Mouse (Mus musculus) right cerebral cortex, postnatal 25 days (tissue): ENCODE data around the gene C3.

Experiments used
- DNase-seq: peaks from one replicate; pipeline ENCODE4 v3.0.0; 2022

The C3 gene

DNA sequence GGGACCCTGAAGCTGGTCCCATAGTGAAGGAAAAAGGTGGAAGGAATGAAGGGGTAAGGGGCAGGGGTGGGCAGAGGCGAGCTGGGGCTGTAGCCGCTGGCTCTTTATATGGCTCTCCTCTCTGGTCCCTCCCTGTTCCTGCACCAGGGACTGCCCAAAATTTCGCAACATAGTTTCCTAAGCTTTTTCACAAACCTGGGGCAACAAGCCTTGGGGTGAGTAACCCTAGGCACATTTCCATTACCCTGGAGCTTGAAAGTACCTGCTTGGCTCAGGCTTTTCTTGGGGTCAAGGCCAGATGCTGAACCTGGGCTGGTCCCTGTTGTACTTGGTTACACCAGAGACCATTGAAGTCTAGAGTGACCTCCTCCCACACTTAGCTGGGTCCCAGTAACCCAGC, at the start of gene C3:
C3 (minus strand) TSS at position 123 of the 400 bp plus-strand sequence.
- DNase-seq: no peak

DNA sequence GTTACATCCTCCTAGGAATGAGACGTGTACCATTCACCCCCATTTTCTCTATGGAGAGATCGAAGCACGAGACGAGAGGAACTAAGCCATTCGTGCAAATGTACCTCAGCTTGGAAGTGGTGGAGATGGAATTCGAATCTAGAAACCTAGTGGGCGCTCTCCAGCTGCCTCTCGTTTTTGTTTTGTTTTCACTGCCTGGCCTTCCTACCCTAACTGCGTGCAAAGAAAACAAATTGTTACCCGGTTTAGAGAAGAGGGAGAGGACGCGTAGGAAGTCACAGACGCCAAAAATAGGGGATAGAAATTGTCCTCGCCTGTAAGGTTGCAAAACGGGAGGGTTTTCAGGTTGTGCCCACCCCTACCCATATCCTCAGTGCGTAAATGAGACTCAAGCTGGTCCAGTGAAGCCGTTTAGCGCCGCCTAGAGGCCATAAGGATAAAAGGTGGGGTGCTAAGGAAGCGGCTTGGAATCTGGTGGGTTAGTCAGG, 48.7 kb upstream of the C3 start:
- peak; percentile 62 for DNase-seq

- DNase-seq: no peak
Measured at GRCm38 (mm10) chr17:57275997-57276351, 48.0 kb upstream of the C3 start.

- peak; percentile 59 for DNase-seq
Measured at GRCm38 (mm10) chr17:57275111-57275996, 47.4 kb upstream of the C3 start.

DNA sequence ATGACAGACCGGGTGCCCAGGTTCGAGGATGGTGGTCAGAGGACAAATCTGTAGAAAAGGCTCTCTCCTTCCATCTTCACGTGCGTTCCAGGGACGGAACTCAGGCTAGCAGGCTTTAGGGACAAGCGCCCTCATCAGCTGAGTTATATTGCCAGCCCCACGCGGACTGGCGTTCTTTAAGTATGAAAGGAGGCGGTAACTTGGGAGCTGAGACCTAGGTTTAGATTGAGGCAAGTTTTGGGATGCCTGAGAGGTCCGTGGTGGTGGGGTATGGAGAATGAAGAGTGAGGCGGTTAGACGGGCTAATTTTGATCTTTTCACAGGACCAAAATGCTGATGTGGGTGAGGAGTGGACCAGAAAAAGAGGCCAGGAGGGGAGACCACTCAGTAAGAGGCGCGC, 46.8 kb upstream of the C3 start:
- DNase-seq: no peak

GRCm38 (mm10) chr17:57273846-57274245, 45.9 kb upstream of the C3 start:
- no peak for DNase-seq

- DNase-seq: no peak
Measured at GRCm38 (mm10) chr17:57271301-57271700, 43.4 kb upstream of the C3 start.

GRCm38 (mm10) chr17:57267556-57268126, 39.7 kb upstream of the C3 start:
- DNase-seq: no peak

GRCm38 (mm10) chr17:57264972-57265945, 37.3 kb upstream of the C3 start:
- DNase-seq: no peak

GRCm38 (mm10) chr17:57264164-57264563, 36.2 kb upstream of the C3 start:
- DNase-seq: no peak

DNA sequence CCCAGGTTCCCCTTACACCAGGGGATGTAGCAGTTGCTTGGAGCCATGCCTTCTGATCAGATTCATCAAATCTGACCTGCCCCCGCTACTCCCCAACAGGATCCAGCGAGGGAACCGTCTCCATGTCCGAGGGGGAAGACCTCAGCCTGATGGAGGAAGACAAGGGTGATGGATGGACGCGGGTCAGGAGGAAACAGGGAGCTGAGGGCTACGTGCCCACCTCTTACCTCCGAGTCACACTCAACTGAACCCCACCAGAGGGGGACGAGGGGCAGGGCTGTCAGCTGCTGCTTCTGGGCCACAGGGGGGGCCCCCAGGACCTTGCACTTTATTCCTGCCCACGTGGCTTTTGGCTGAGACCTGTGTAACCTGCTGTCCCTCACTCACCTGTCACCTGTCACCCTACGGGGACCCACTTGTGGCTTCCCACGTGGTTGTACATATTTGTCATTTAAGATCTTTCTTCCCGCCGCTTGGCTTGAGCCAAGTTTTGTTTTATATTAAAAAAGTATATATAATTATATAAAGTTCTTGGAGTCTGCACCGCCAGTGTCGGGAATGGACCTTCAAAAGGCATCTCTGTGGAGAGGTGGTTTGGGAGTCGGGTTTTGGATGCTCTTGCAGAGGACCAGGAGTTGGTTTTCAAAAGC, 35.1 kb upstream of the C3 start:
- DNase-seq: no peak

- DNase-seq: no peak
Measured at GRCm38 (mm10) chr17:57261796-57262195, 33.9 kb upstream of the C3 start.

GRCm38 (mm10) chr17:57261286-57261685, 33.4 kb upstream of the C3 start:
- no peak for DNase-seq

- no peak for DNase-seq
Measured at GRCm38 (mm10) chr17:57260351-57260750, 32.4 kb upstream of the C3 start.

GRCm38 (mm10) chr17:57259742-57260141, 31.8 kb upstream of the C3 start:
- DNase-seq: peak; percentile 55

- no peak for DNase-seq
Measured at GRCm38 (mm10) chr17:57258191-57258590, 30.3 kb upstream of the C3 start.

- DNase-seq: no peak
Measured at GRCm38 (mm10) chr17:57256921-57257485, 29.1 kb upstream of the C3 start.

- no peak for DNase-seq
Measured at GRCm38 (mm10) chr17:57255354-57255753, 27.4 kb upstream of the C3 start.

GRCm38 (mm10) chr17:57253306-57253705, 25.4 kb upstream of the C3 start:
- DNase-seq: no peak

DNA sequence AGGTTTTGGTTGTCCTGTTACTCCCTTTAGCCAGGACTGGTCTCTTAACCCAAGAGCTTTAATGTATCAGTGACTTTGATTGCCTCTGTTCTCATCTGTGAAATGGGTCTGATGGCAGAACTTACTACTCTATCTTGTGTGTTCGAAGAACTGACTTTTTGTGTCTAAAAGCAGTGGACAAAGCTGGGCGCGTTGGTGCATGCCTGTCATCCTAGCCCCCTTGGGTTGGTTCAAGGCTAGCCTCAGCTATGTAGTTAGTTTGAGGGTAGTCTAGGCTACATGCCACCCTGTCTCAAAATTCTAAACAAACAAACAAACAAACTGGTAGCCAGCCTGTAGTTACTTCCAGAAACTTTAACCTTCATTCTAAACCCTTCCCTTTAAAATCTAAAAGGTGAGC, 23.5 kb upstream of the C3 start:
- no peak for DNase-seq

DNA sequence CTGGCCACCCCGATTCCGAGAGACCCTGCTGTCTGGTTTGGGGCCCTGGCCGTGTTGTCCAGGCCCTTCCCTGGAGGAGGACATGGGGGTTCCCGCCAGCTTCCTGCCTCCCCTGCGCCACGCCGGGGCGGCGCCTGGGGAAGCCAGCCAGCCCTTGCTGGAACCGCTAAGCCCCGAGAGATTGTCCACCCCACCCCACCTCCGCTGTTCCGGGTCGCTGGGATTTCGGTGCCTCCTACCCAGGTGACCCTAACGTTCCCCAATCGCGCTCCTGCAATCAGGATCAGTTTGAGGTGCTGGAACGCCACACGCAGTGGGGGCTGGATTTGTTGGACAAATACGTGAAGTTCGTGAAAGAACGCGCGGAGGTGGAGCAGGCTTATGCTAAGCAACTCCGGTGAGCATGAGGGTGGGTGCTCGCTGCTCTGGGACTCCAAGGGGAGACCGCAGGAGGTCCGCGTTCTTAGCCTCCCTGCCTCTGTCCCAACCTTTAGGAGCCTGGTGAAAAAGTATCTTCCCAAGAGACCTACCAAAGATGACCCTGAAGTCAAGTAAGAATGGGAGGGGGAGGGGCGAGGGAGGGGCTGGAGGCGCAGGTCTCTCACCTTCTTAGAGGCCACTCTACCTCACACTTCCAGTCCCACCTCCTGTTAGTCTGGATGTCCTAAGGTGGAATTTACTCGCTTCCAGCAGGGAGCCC, 22.7 kb upstream of the C3 start:
- no peak for DNase-seq
